Mouse (Mus musculus) liver, embryonic 13.5 days (tissue): ENCODE results near the gene Rpl13. TPM values are rescaled to one million over a fixed set of nuclear protein-coding genes. Genes with fewer than 3 reads are reported as not detected.

Source experiments
- ATAC-seq: fragments of 200-750 bp; cut with Nextera tagmentation; 2 replicates; pipeline ENCODE4 v1.8.0; 2017; ENCODE audit warnings: low read depth, mild to moderate bottlenecking, moderate number of reproducible peaks, moderate library complexity
- DNase-seq: peaks from one replicate; pipeline ENCODE4 v3.0.0; 2022
- H3K27ac ChIP-seq: fragments of 300-500 bp; sonication (generic); 2 replicates; pipeline ENCODE4 v1.5.1; 2015; ENCODE audit warnings: moderate library complexity, mild to moderate bottlenecking, inconsistent platforms
- H3K27me3 ChIP-seq: fragments of 300-500 bp; sonication (generic); 2 replicates; pipeline ENCODE4 v1.6.1; 2015; ENCODE audit warnings: mild to moderate bottlenecking, inconsistent platforms
- H3K36me3 ChIP-seq: fragments of 300-500 bp; sonication (generic); 2 replicates; pipeline ENCODE4 v1.6.1; 2015; ENCODE audit warnings: mild to moderate bottlenecking, inconsistent platforms
- H3K4me1 ChIP-seq: fragments of 300-500 bp; sonication (generic); replicated peaks from 2 replicates; pipeline ENCODE4 v1.6.1; 2015; ENCODE audit warnings: inconsistent platforms
- H3K4me2 ChIP-seq: fragments of 300-500 bp; sonication (generic); 2 replicates; pipeline ENCODE4 v1.6.1; 2015; ENCODE audit warnings: inconsistent platforms, mild to moderate bottlenecking, moderate library complexity
- H3K4me3 ChIP-seq: fragments of 300-500 bp; sonication (generic); replicated peaks from 2 replicates; pipeline ENCODE4 v1.5.1; 2015; ENCODE audit warnings: mild to moderate bottlenecking, inconsistent platforms
- H3K9ac ChIP-seq: fragments of 300-500 bp; sonication (generic); 2 replicates; pipeline ENCODE4 v1.6.1; 2015; ENCODE audit warnings: mild to moderate bottlenecking, inconsistent platforms
- H3K9me3 ChIP-seq: fragments of 300-500 bp; sonication (generic); replicated peaks from 2 replicates; pipeline ENCODE4 v1.6.1; 2016; ENCODE audit warnings: inconsistent platforms
- WGBS: fragments of 180-500 bp; shearing (Covaris S2); methylation state at CpG from one replicate; pipeline ENCODE4 v1.1.7; 2015; ENCODE audit not compliant: insufficient replicate concordance; 5-methylcytosine and 5-hydroxymethylcytosine counted together
- polyA plus RNA-seq: library from polyadenylated mRNA; unstranded; fragments of >200 nt; fragmentation: Nextera tagmentation; extraction: Ambion mirVana; gene quantifications from 2 replicates; pipeline ENCODE4 v1.2.1, GENCODE M21; 2015

Gene Rpl13
- 1,172 and 1,189 TPM in 2 replicates for polyA plus RNA-seq

- ATAC-seq (peak; percentile 91), DNase-seq (peak; percentile 92)
- H3K4me1 ChIP-seq: peaks cover 26% of the 10 kb centered on the region
- under 1% methylated on average over 55 of the region's 56 CpGs for WGBS
- H3K27me3 ChIP-seq: no peaks in the 10 kb centered on the region
- H3K4me2 ChIP-seq: peak within 1 kb of the TSS; percentile 75
- peaks cover 45% of the 10 kb centered on the region for H3K36me3 ChIP-seq
- H3K27ac ChIP-seq: peak within 1 kb of the TSS; percentile 90
- H3K4me3 ChIP-seq: peak within 1 kb of the TSS; percentile 73
- no peaks in the 10 kb centered on the region for H3K9me3 ChIP-seq
- peak within 1 kb of the TSS; percentile 96 for H3K9ac ChIP-seq
These were observed at the start of gene Rpl13 for GRCm38 (mm10) chr8:123101735-123102685. Rpl13 (plus strand) TSS chr8:123102350.

DNA sequence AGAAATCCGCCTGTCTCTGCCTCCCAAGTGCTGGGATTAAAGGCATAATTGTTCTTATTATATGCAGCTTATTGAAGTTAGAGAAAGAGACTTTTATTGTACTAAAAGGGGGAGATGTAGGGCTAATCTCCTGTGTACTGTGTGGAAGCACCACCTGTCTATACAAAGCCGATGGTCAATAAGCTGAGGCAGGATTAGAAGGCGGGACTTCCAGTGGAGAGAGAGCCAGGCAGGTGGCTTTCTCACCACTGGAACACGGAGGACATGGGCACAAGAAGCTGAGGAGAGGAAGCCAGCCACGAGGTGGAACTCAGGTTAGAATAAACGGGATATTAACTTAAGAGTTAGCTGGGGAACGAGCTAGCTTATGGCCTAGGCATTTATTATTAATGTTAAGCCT is 39.4 kb upstream of the Rpl13 start, which contains the start of gene Spg7:
Gene Spg7, plus strand, starts transcription at position 222 of the 400 bp plus-strand sequence.
- WGBS: 73% methylated on average over 7 of the region's 7 CpGs
- Histone ChIP-seq H3K27me3 (no peaks in the 10 kb centered on the region), H3K4me3 (no peak within 1 kb of the TSS), H3K27ac (no peak within 1 kb of the TSS; the same call in 1 of the 2 replicates), H3K9me3 (no peaks in the 10 kb centered on the region), H3K9ac (no peak within 1 kb of the TSS), H3K4me2 (no peak within 1 kb of the TSS), H3K36me3 (peaks cover 7% of the 10 kb centered on the region), H3K4me1 (peaks cover 31% of the 10 kb centered on the region)
- ATAC-seq (no peak), DNase-seq (no peak)

DNA sequence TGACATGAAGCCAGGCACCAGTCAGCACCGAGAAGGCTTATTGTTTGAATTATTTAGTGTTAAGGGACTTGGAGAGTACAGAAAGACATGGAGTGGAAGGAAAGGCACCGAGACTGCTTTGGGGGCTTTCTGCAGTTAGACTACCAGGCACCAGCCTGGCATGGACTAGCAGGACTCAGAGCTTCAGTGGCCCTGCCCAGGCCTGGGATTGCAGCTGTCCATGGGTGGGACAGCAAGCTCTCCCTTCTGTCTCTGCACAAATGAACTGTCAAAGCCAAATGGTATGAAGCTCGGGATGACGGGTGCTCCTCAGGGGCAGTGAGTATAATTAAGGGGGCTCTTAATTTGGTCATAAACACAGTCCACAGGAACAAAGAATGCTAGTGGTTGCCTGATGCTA is 38.1 kb upstream of the Rpl13 start:
- no peak for DNase-seq
- Histone ChIP-seq H3K27ac (peak overlapping the region; percentile 94), H3K27me3 (no peaks in the 10 kb centered on the region), H3K4me1 (peaks cover 32% of the 10 kb centered on the region), H3K9ac (peak overlapping the region; percentile 92), H3K4me3 (peak overlapping the region; percentile 93), H3K9me3 (no peaks in the 10 kb centered on the region), H3K4me2 (peak overlapping the region; percentile 79), H3K36me3 (peaks cover 14% of the 10 kb centered on the region)
- ATAC-seq: no peak
- WGBS: 85% methylated on average over 4 of the region's 4 CpGs

- Histone ChIP-seq H3K4me1 (peaks cover 32% of the 10 kb centered on the region), H3K27me3 (no peaks in the 10 kb centered on the region), H3K36me3 (peaks cover 14% of the 10 kb centered on the region), H3K9ac (peak overlapping the region; percentile 92), H3K27ac (peak overlapping the region; percentile 94), H3K4me2 (peak overlapping the region; percentile 79), H3K4me3 (peak overlapping the region; percentile 93), H3K9me3 (no peaks in the 10 kb centered on the region)
- no peak for DNase-seq
- WGBS: under 1% methylated on average over 14 of the region's 14 CpGs
- ATAC-seq: peak; percentile 30
These were observed 37.3 kb upstream of the Rpl13 start for GRCm38 (mm10) chr8:123064809-123065213.

DNA sequence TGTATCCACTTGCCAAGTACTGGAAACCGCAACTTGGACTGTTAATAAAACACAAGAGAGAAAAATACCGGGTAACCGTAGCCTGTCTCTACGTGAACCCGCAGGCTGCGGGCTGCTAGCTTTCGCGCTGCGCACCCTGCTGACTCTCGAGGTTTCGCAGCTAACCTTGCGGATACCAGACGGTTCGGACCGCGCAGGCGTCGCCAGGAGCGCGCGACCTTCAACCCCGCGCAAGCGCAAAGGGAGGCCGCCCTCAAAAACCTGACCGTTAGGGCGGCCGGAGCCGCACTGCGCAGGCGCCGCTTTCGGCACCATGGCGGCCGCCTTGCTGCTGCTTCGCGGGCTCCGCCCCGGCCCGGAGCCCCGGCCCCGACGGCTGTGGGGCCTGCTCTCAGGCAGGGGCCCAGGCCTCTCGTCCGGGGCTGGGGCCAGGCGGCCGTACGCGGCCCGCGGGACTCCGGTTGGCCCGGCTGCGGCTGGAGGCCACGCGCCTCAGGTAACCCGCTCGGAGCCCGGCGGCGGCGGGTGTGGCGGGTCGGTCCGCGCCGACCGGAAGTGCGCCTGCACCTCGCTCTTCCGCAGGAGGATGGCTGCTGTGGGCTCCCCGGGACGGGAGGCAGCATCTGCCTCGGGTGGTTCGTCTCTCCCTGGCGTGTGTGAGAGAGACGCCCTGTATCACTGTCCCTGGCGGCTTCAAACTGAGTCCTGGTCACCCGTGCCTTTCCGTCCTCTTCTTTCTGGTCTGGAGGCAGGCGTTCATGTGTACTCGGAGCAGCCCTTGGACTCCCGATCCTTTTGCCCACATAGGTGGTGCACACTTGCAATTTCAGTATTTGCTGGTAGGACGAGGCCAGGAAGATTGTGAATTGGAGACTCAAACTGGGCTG is 36.7 kb upstream of the Rpl13 start:
- Histone ChIP-seq H3K9me3 (no peaks in the 10 kb centered on the region), H3K27ac (peak overlapping the region; percentile 94), H3K4me1 (peaks cover 32% of the 10 kb centered on the region), H3K9ac (peak overlapping the region; percentile 92), H3K4me2 (peak overlapping the region; percentile 79), H3K4me3 (peak overlapping the region; percentile 93), H3K27me3 (no peaks in the 10 kb centered on the region), H3K36me3 (peaks cover 18% of the 10 kb centered on the region)
- ATAC-seq: peak; percentile 97
- under 1% methylated on average over 83 of the region's 84 CpGs for WGBS
- peak; percentile 95 for DNase-seq

DNA sequence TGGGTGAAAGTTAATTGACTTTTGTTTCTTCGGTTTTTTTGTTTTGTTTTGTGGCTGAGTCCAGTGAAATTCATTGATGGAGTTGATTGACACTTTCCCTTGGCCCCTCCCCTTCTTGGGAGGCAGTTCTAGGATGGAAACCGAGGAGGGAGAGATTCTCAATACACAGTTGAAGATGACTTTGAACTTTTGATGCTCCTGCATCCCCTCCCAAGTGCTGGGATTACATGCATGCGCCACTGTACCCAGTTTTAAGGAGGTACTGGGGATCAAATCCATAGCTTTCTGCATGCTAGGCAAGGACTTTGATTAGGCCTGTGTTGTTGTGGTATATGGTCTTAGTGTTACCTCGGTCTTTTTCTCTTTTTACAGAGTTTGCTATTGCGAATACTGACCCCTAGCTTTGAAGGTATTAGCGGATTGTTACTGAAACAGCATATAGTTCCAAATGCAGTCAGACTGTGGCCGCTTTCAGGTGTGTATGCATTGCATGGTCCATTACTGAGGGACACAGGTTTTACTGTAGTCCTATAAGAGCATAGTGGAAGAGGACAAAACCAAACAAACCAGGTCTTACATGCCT is 36.0 kb upstream of the Rpl13 start:
- peak; percentile 33 for DNase-seq
- Histone ChIP-seq H3K27ac (peak overlapping the region; percentile 94), H3K4me2 (peak overlapping the region; percentile 79), H3K9me3 (no peaks in the 10 kb centered on the region), H3K36me3 (peaks cover 23% of the 10 kb centered on the region), H3K4me3 (peak overlapping the region; percentile 93), H3K9ac (peak overlapping the region; percentile 92), H3K27me3 (no peaks in the 10 kb centered on the region), H3K4me1 (peaks cover 32% of the 10 kb centered on the region)
- WGBS: 30% methylated on average over 7 of the region's 7 CpGs
- ATAC-seq: no peak

- Histone ChIP-seq H3K27ac (no peak overlapping the region), H3K4me1 (peaks cover 17% of the 10 kb centered on the region), H3K27me3 (no peaks in the 10 kb centered on the region), H3K4me3 (no peak overlapping the region), H3K36me3 (peaks cover 58% of the 10 kb centered on the region), H3K9me3 (no peaks in the 10 kb centered on the region), H3K4me2 (no peak overlapping the region), H3K9ac (no peak overlapping the region)
- DNase-seq (no peak), ATAC-seq (no peak)
- WGBS: 77% methylated on average over 4 of the region's 4 CpGs
These were observed 31.0 kb upstream of the Rpl13 start for GRCm38 (mm10) chr8:123071176-123071575.

DNA sequence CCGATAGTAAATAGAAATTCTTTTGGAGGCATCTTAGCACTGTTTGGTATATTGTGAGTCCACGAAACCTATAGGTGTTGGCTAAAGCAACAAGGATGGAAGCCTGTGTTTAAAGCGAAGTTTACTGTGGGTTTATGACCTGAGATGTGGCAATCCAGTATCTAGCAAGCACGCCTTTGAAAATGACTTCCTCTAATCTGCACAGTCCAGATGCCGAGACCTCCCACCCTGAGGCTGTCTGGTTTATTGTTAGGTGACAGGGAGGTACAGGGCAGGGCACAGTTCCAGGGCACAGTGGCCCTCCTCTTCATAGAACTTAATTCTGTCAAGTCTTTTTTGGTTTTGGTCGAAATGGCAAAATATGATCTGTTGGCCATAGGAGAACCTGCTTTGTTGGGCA is 24.9 kb upstream of the Rpl13 start:
- Histone ChIP-seq H3K36me3 (peaks cover 84% of the 10 kb centered on the region), H3K4me3 (no peak overlapping the region), H3K4me2 (no peak overlapping the region), H3K9me3 (no peaks in the 10 kb centered on the region), H3K27me3 (no peaks in the 10 kb centered on the region), H3K4me1 (peaks cover 19% of the 10 kb centered on the region), H3K9ac (no peak overlapping the region), H3K27ac (0 out of 2 replicates have a peak overlapping the region, but pooled peaks have one; percentile 16)
- 60% methylated on average over 6 of the region's 6 CpGs for WGBS
- DNase-seq (no peak), ATAC-seq (peak; percentile 82)

GRCm38 (mm10) chr8:123082993-123083392 is 19.2 kb upstream of the Rpl13 start:
- Histone ChIP-seq H3K4me2 (no peak overlapping the region), H3K4me3 (no peak overlapping the region), H3K9me3 (no peaks in the 10 kb centered on the region), H3K27ac (no peak overlapping the region), H3K4me1 (peaks cover under 1% of the 10 kb centered on the region; the same call in 1 of the 2 replicates), H3K27me3 (no peaks in the 10 kb centered on the region), H3K36me3 (peaks cover 84% of the 10 kb centered on the region), H3K9ac (no peak overlapping the region)
- WGBS: 74% methylated on average over 6 of the region's 6 CpGs
- ATAC-seq: no peak
- no peak for DNase-seq

GRCm38 (mm10) chr8:123083610-123084009 is 18.5 kb upstream of the Rpl13 start:
- ATAC-seq (no peak), DNase-seq (no peak)
- Histone ChIP-seq H3K36me3 (peaks cover 89% of the 10 kb centered on the region), H3K4me3 (no peak overlapping the region), H3K4me2 (no peak overlapping the region), H3K27me3 (no peaks in the 10 kb centered on the region), H3K9ac (no peak overlapping the region), H3K4me1 (no peaks in the 10 kb centered on the region), H3K9me3 (no peaks in the 10 kb centered on the region), H3K27ac (no peak overlapping the region)
- 84% methylated on average over 12 of the region's 12 CpGs for WGBS
